Mouse (Mus musculus): ENCODE measurements around the gene Sobp.

GRCm38 (mm10) chr10:43054776-43055175, 119.6 kb downstream of the Sobp start:
- TF ChIP-seq CTCF (IDR thresholded peaks at IDR 0.05; ENCODE audit: borderline replicate concordance, insufficient read depth, low read length) (no peak), POLR2A (IDR thresholded peaks at IDR 0.05; ENCODE audit: low read depth, low read length) (no peak)

All from embryonic fibroblast, embryonic 13.5 days (primary cell).